Mouse (Mus musculus) cerebellum, postnatal 25 days (tissue): Measurements from ENCODE around the gene Olfr1252.

Experiments
- DNase-seq, 2 experiments: peaks; one replicate each; pipeline ENCODE4 v3.0.0; 2021; ENCODE audit warnings: mixed read lengths in 2 of 2

The Olfr1252 gene

DNA sequence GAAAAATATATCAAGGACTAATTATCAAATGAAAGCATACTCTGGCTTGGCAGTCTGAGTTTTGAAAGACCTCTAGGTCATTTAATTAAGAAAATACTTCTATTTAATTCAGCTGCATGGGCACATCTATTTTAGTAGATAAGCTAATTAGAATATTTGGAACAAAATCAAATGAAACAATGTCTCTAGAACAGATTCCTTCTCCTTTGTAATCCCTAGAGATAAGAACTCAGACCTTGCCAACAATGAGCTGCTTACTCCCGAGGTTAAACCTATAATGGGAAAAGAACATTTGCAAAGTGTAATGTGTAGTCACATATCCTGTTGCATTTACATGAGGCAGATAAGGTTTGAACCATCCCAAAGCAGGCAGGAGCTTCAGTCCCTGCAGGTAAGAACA, at the start of gene Olfr1252:
TSS of gene Olfr1252 (minus strand) at position 101 of the 400 bp plus-strand sequence.
- DNase-seq: no peak

DNA sequence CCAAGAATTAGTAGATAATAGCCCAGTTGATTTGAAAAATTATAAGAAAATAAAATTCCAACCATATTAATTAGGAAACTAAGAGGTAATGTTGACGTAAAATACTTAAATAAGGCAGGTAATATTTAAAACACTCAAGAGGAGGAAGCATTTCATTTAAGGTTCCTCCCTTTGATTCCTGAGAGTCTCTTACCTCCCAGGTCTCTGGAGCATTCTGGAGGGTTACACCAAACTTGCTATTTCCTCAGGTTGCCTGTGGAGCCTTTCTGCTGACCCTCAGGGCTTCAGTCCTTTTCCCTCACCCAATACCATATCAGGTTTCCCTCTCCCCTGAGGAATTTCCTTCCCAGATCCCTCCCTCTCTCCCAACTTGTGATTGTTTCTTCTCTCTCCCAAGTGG, 32.2 kb upstream of the Olfr1252 start, which contains the start of gene Olfr1253:
TSS of gene Olfr1253 (minus strand) at position 101 of the 400 bp plus-strand sequence.
- DNase-seq: no peak

DNA sequence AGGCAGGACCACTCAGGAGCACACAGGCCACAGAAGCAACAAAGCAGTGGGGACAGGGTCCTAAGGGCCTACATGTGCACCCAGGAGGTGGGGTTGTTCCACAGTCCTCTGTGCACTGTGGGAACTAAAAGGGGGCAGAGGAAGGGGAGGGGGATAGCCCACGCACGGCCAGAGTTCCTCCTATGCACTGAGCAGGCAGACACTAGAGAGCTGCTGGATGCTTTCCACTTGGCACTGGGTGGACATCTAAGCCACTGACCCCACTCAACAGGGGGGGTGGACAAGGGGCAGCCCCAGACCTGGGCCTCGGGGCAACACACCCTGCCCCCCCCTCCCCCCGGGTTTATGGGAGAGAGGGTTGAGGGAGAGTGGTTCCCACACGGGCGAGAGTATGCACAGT, 32.8 kb downstream of the Olfr1252 start:
- no peak for DNase-seq

DNA sequence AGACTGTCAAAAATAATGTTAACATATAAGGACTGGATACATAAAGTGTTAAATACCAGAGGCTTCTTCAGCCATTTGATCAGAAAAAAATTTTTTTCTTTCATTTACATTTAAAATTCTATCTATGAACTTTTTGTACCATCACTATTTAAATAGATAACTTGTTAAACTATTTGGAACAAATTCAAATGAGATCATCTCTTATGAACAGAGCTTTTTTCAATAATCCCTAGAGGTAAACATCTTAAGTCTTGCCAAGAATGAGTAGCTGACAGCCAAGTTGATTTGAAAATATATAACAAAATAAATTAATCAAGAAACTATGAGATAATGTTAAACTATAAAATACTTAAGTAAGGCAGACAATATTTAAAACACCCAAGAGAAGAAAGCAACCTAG, 53.0 kb downstream of the Olfr1252 start, which contains the start of gene Olfr1251:
TSS of gene Olfr1251 (minus strand) at position 101 of the 400 bp plus-strand sequence.
- no peak for DNase-seq
